Mouse (Mus musculus) thymus, adult 2 months (tissue): ENCODE data around the gene Raver1.

Experiments used
- CTCF ChIP-seq: fragments of 200-500 bp; IDR thresholded peaks from 2 replicates; pipeline ENCODE4 v1.5.1; 2012; ENCODE audit warnings: mild to moderate bottlenecking, control low read depth, low read length, moderate library complexity, borderline replicate concordance; ENCODE audit not compliant: control insufficient read depth, poor library complexity, insufficient read depth; ENCODE audit errors: extremely low read depth
- POLR2A ChIP-seq: fragments of 200-500 bp; IDR thresholded peaks from 2 replicates; pipeline ENCODE4 v1.6.1; 2012; ENCODE audit warnings: mild to moderate bottlenecking, low read length, control low read depth, moderate library complexity; ENCODE audit not compliant: control insufficient read depth, poor library complexity, insufficient read depth; ENCODE audit errors: extremely low read depth

- TF ChIP-seq CTCF (no peak), POLR2A (no peak)
These were observed 55.6 kb downstream of the Raver1 start for GRCm38 (mm10) chr9:21036161-21036560.
